Mouse (Mus musculus) skeletal muscle tissue, adult 2 months (tissue): ENCODE data around the gene Dnah8.
"Not testable (repeated sequence)": the region's sequence is repeated elsewhere in the genome, so short reads cannot be mapped to it uniquely, and the experiment has no call there.

ENCODE experiments used
- DNase-seq: peaks from one replicate; pipeline ENCODE4 v3.0.0-alpha.2; 2012; ENCODE audit warnings: low read depth, low spot score

Gene Dnah8

GRCm38 (mm10) chr17:30624132-30624531, at the start of gene Dnah8:
Gene Dnah8 (plus strand): TSS chr17:30624354.
- DNase-seq = not testable (repeated sequence)

GRCm38 (mm10) chr17:30574783-30575075, 49.4 kb upstream of the Dnah8 start:
- DNase-seq = no peak

- DNase-seq = no peak
Measured at GRCm38 (mm10) chr17:30575121-30575904, 48.8 kb upstream of the Dnah8 start.

- DNase-seq = peak; percentile 72
Measured at GRCm38 (mm10) chr17:30575941-30576773, 48.0 kb upstream of the Dnah8 start, which contains the start of gene Btbd9. Gene Btbd9 (minus strand): TSS chr17:30576488.

GRCm38 (mm10) chr17:30576946-30577345, 47.2 kb upstream of the Dnah8 start:
- no peak for DNase-seq

- DNase-seq = no peak
Measured at GRCm38 (mm10) chr17:30580781-30581180, 43.4 kb upstream of the Dnah8 start.

GRCm38 (mm10) chr17:30581201-30581600, 43.0 kb upstream of the Dnah8 start:
- no peak for DNase-seq

GRCm38 (mm10) chr17:30582313-30582712, 41.8 kb upstream of the Dnah8 start:
- DNase-seq = no peak

GRCm38 (mm10) chr17:30583258-30584001, 40.7 kb upstream of the Dnah8 start:
- DNase-seq = no peak

- DNase-seq = no peak
Measured at GRCm38 (mm10) chr17:30590417-30591198, 33.5 kb upstream of the Dnah8 start.

GRCm38 (mm10) chr17:30594407-30594806, 29.7 kb upstream of the Dnah8 start:
- no peak for DNase-seq

GRCm38 (mm10) chr17:30594846-30595245, 29.3 kb upstream of the Dnah8 start:
- DNase-seq = no peak

GRCm38 (mm10) chr17:30597786-30598185, 26.4 kb upstream of the Dnah8 start:
- DNase-seq = no peak

GRCm38 (mm10) chr17:30598300-30598699, 25.9 kb upstream of the Dnah8 start:
- DNase-seq = no peak

GRCm38 (mm10) chr17:30602175-30602574, 22.0 kb upstream of the Dnah8 start:
- DNase-seq = no peak

- no peak for DNase-seq
Measured at GRCm38 (mm10) chr17:30604296-30604695, 19.9 kb upstream of the Dnah8 start.

- DNase-seq = no peak
Measured at GRCm38 (mm10) chr17:30605001-30605400, 19.2 kb upstream of the Dnah8 start.

GRCm38 (mm10) chr17:30606206-30606605, 17.9 kb upstream of the Dnah8 start:
- no peak for DNase-seq

GRCm38 (mm10) chr17:30606634-30607081, 17.5 kb upstream of the Dnah8 start:
- no peak for DNase-seq

GRCm38 (mm10) chr17:30607330-30607729, 16.8 kb upstream of the Dnah8 start:
- DNase-seq = no peak

GRCm38 (mm10) chr17:30607909-30608495, 16.2 kb upstream of the Dnah8 start:
- no peak for DNase-seq
